Mouse (Mus musculus) heart, postnatal 14 days (tissue): Measurements from ENCODE around the gene Vrk3. TPM values are rescaled to one million over a fixed set of nuclear protein-coding genes. Genes with fewer than 3 reads are reported as not detected.

ENCODE experiments used
- DNase-seq, 2 experiments: peaks; one replicate each; pipeline ENCODE4 v3.0.0; 2021 to 2022
- intact Hi-C: fragments of 180-260 bp; cut with DNase I; formaldehyde crosslinking; loops from one replicate; pipeline ENCODE4 v1.15.1; 2025
- total RNA-seq, 2 experiments: library from RNA; stranded (reverse); gene quantifications; 2 replicates each; pipeline ENCODE4 v1.2.3; 2021

Vrk3 gene
- total RNA-seq, 2 experiments from 2014 or later, result 25.4 to 28.1 TPM

GRCm38 (mm10) chr7:44815721-44816469, 67.7 kb downstream of the Vrk3 start, which contains the start of the genes Nup62 and Il4i1:
Nup62 (plus strand) TSS chr7:44816088.
Il4i1 (plus strand) TSS chr7:44816387.
- intact Hi-C loops, result loop anchor here (2.0 kb wide), 1 partner anchor 33 kb away; the partner anchor contains the start of genes Akt1s1 and Tbc1d17
- peak; percentile 99 for DNase-seq

DNA sequence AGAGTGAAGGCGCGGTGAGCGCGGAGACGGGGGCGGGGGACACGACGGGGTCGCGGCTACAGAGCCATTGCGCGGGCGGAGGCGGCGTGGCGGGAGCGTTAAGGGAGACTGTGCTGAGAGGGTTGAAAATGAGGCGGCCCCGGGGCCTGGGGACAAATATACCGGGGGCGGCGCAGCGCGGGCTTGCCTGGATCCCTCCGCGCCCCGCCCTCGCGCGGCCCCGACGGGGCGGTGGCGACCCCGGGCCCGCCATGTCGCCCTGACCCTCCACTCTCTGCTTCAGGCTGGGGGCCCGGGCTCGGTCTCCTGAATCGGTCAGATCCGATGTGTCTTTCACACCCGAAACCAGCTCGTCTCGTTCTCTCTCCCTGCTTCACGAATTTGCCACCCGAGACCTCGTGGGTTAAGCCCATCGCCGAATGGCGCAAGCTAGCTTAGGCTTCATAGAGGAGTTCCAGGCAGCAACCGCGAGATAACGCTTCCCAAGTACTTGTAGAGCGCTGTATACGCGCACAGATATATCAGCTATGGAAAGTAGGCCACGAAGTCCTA, 68.3 kb downstream of the Vrk3 start, which contains the start of gene Atf5:
TSS of gene Atf5 (minus strand) at position 189 of the 552 bp plus-strand sequence.
- intact Hi-C loops, result loop anchor here (2.0 kb wide), 1 partner anchor 32 kb away; the partner anchor contains the start of genes Akt1s1 and Tbc1d17
- peak; percentile 78 to 82 for DNase-seq

DNA sequence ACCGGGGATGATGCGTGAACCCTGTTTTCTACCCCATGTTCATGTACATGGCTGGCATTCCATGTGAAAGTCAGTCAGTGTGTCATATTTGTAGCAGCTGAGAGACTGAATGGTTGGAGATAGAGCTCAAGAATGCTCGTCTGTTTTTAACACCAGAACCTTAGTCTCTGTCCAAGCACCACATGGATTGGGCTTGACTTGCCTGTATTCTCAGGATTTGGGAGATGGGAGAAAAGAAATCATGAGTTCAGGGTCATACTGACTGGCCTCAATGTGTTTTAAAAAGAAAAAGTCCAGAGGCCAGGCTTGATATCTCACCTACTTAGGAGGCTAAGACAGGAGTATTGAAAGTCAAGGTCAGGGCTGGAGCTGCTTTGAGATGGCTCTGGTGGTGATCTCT, 69.2 kb downstream of the Vrk3 start:
- DNase-seq, result no peak

DNA sequence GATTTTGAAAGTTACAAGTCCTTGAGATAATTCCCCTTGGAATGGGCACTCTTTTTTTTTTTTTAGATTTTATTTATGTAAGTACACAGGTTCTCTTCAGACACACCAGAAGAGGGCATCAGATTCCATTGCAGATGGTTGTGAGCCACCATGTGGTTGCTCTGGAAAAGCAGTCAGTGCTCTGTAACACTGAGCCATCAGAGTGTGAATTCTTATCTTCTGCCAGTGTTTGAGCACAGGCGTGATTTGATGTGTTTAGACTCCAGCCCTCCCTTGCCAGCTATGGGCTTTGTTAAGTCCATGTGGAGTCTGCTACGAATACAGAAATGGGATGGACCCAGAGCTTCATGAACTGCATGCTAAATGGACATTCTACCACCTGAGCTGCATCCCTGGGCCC, 70.0 kb downstream of the Vrk3 start:
- peak in 1 of 2 experiments; percentile 1 for DNase-seq
- intact Hi-C loops, result loop anchor here (2.0 kb wide), 1 partner anchor 73 kb away; no protein-coding TSS in a partner anchor

More for the DNA sequence above, 69.2 kb downstream of the Vrk3 start:
- intact Hi-C loops, result loop anchor here (2.0 kb wide), 1 partner anchor 31 kb away; the partner anchor contains the start of genes Akt1s1 and Tbc1d17

DNA sequence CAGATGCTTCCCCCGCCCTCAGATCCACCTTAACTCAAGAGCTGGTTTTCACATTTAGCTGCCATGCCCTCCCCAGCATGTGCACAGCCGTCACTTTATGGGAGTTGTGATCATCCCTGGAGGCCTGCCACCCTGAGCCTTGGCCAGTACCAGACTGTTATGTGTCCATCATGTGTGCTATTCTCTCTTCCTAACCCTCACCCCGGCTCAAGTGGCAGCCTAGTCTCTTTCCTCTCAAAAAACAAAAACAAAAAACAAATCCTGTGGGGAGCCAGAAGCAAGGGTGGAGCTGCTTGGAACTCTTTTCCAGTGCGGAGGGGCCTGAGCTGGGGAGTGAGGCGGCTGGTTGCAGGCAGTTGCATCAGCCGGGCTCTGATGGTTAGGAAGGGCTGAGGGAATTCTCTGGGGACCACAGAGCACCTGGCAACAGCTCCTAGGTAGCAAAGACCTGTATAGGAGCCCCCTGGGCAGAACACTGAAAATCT, 70.6 kb downstream of the Vrk3 start:
- peak; percentile 66 to 75 for DNase-seq
- intact Hi-C loops, result loop anchor here (2.0 kb wide), 1 partner anchor 74 kb away; no protein-coding TSS in a partner anchor

DNA sequence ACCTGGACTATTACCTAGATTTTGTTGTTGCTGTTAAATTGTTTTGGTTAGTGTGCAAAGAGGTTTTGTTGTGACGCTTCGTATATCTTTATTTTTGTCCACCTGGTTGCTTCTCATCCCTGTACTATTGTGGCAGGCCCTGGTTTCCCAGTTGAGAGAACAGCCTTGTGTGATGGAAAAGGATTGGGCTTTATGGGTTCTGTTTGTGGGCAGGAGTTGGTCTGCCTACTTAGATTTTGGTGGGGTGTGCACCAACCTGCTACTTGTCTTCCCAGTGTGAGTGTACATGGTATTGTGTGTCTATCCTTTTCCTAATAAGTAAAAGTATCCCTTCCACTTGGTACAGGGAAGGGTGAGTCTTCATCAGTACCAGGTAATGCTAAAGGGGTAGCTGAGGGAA, 71.2 kb downstream of the Vrk3 start:
- intact Hi-C loops, result loop anchor here (2.0 kb wide), 1 partner anchor 75 kb away; no protein-coding TSS in a partner anchor
- DNase-seq, result peak in 1 of 2 experiments; percentile 0

- peak in 1 of 2 experiments; percentile 8 for DNase-seq
Observed at GRCm38 (mm10) chr7:44819863-44820262, 71.7 kb downstream of the Vrk3 start.

GRCm38 (mm10) chr7:44820525-44820924, 72.3 kb downstream of the Vrk3 start:
- DNase-seq, result peak in 1 of 2 experiments; percentile 1
- intact Hi-C loops, result loop anchor here (10.0 kb wide), 1 partner anchor 166 kb away; no protein-coding TSS in a partner anchor

More at GRCm38 (mm10) chr7:44819863-44820262, 71.7 kb downstream of the Vrk3 start:
- intact Hi-C loops, result loop anchor here (2.0 to 10.0 kb wide), 2 partner anchors 75 to 165 kb away; no protein-coding TSS in a partner anchor

DNA sequence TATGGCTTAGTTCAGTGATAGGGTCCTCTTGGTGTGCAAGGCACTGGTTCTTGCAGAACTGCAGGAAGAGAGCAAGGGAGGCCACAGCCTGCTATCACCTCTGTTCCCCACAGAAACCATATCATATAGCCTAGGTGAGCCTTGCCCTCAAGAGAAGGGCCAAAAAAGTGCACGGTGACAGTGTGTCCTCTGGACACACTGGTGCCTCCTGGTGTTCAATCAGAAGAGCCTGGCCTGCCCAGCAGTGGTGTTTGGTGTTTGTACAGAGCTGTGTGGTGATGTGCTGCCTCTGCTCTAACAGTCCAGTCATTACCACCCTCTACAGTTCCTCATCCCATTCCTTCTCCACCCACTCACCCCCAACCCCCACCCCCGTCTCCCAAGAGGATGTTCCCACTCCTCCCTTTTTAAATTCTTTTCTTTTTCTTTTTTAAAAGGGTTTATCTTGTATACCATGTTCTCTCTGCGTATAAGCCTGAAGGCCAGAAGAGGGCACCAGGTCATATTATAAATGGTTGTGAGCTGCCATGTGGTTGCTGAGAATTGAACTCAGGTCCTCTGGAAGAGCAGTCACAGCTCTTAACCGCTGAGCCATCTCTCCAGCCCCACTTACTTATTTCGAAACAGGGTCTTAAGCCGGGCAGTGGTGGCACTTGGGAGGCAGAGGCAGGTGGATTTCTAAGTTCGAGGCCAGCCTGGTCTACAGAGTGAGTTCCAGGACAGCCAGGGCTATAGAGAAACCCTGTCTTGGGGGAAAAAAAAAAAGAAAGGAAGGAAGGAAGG, 73.6 kb downstream of the Vrk3 start:
- intact Hi-C loops, result loop anchor here (10.0 kb wide), 1 partner anchor 167 kb away; no protein-coding TSS in a partner anchor

GRCm38 (mm10) chr7:44823409-44823808, 75.2 kb downstream of the Vrk3 start:
- intact Hi-C loops, result loop anchor here (10.0 kb wide), 1 partner anchor 169 kb away; no protein-coding TSS in a partner anchor
- peak in 1 of 2 experiments; percentile 3 for DNase-seq

More for the DNA sequence above, 73.6 kb downstream of the Vrk3 start:
- peak; percentile 0 to 1 for DNase-seq

GRCm38 (mm10) chr7:44824872-44825271, 76.7 kb downstream of the Vrk3 start:
- intact Hi-C loops, result loop anchor here (1.0 to 10.0 kb wide), 2 partner anchors 101 to 170 kb away; no protein-coding TSS in a partner anchor
- DNase-seq, result peak; percentile 83 to 89

DNA sequence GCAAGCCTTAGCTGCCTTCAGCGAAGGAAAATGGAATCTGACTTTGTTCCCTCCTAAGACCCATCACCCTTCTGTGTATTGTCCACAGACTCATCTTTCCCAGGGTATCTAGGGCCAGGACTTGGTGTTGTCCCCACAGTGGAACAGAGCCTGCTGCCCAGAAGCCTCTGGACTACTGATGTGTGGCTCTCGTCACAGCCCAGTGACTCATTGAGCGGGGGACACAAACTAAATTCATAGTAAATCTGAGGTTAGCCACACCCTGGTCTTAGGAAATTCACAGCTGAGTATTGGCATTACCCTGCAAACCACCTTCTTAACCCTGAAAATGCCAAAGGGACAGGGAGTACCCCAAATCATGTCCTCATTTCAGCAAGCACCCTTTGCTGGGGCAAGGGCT, 78.6 kb downstream of the Vrk3 start:
- intact Hi-C loops, result loop anchor here (10.0 kb wide), 1 partner anchor 172 kb away; no protein-coding TSS in a partner anchor
- no peak for DNase-seq

Other genes with a start within 250 kb of the Vrk3 start
- 10 to 100 TPM; 10.5 to 16.8 TPM for gene Mybpc2, start 223.8 kb upstream of the Vrk3 start, total RNA-seq
- gene Spib, start 216.3 kb upstream of the Vrk3 start, total RNA-seq, result 1 to 10 TPM in 1 of 2 experiments, under 1 TPM in 1; 0.65 to 1.1 TPM
- gene Pold1, start 199.6 kb upstream of the Vrk3 start, total RNA-seq, result 10 to 100 TPM; 14.5 to 16.0 TPM
- 10 to 100 TPM; 49.1 to 53.5 TPM for gene Nr1h2, start 194.5 kb upstream of the Vrk3 start, total RNA-seq
- under 1 TPM; 0.46 to 0.60 TPM for gene Napsa, start 176.0 kb upstream of the Vrk3 start, total RNA-seq
- 1 to 10 TPM; 1.3 to 1.5 TPM for gene Kcnc3, start 157.7 kb upstream of the Vrk3 start, total RNA-seq
- 10 to 100 TPM; 55.0 to 72.4 TPM for gene Myh14, start 77.6 kb upstream of the Vrk3 start, total RNA-seq
- gene Izumo2, start 39.7 kb upstream of the Vrk3 start, total RNA-seq, result not detected
- under 1 TPM; 0.14 to 0.15 TPM for gene Zfp473, start 2.6 kb downstream of the Vrk3 start, total RNA-seq
- 10 to 100 TPM; 31.6 to 33.3 TPM for gene Nup62, start 67.7 kb downstream of the Vrk3 start, total RNA-seq
- gene Il4i1, start 68.0 kb downstream of the Vrk3 start, total RNA-seq, result 1 to 10 TPM in 1 of 2 experiments, under 1 TPM in 1; 0.72 to 1.1 TPM
- 10 to 100 TPM; 52.4 to 57.4 TPM for gene Atf5, start 68.2 kb downstream of the Vrk3 start, total RNA-seq
- 10 to 100 TPM; 61.1 to 63.3 TPM for gene Akt1s1, start 100.6 kb downstream of the Vrk3 start, total RNA-seq
- gene Tbc1d17, start 100.7 kb downstream of the Vrk3 start, total RNA-seq, result 10 to 100 TPM; 41.0 to 42.8 TPM
- gene Pnkp, start 108.7 kb downstream of the Vrk3 start, total RNA-seq, result 10 to 100 TPM; 17.6 to 18.8 TPM
- gene Ptov1, start 121.4 kb downstream of the Vrk3 start, total RNA-seq, result 100 to 1,000 TPM; 149 to 160 TPM
- gene Med25, start 144.3 kb downstream of the Vrk3 start, total RNA-seq, result 10 to 100 TPM; 60.3 to 68.6 TPM
- gene Fuz, start 147.7 kb downstream of the Vrk3 start, total RNA-seq, result 10 to 100 TPM in 1 of 2 experiments, 1 to 10 TPM in 1; 9.0 to 18.1 TPM
- 10 to 100 TPM; 74.5 to 82.2 TPM for gene Ap2a1, start 181.1 kb downstream of the Vrk3 start, total RNA-seq
- not detected for gene Tsks, start 194.8 kb downstream of the Vrk3 start, total RNA-seq
- gene Cpt1c, start 226.4 kb downstream of the Vrk3 start, total RNA-seq, result 1 to 10 TPM; 3.1 to 3.5 TPM
- 100 to 1,000 TPM; 119 to 128 TPM for gene Prmt1, start 238.2 kb downstream of the Vrk3 start, total RNA-seq
- gene Irf3, start 249.2 kb downstream of the Vrk3 start, total RNA-seq, result 10 to 100 TPM; 36.5 to 40.2 TPM